Mouse (Mus musculus) neural tube, embryonic 15.5 days (tissue): Measurements from ENCODE around the gene Gm3667. TPM values are rescaled to one million over a fixed set of nuclear protein-coding genes. Genes with fewer than 3 reads are reported as not detected.
"Not testable (repeated sequence)": the region's sequence is repeated elsewhere in the genome, so short reads cannot be mapped to it uniquely, and the experiment has no call there.

Experiments used
- ATAC-seq: fragments of 200-750 bp; cut with Nextera tagmentation; 2 replicates; pipeline ENCODE4 v1.8.0; 2017; ENCODE audit warnings: mild to moderate bottlenecking, moderate TSS enrichment, moderate library complexity; ENCODE audit not compliant: low FRiP score
- H3K27ac ChIP-seq: fragments of 300-500 bp; sonication (generic); replicated peaks from 2 replicates; pipeline ENCODE4 v1.5.1; 2015; ENCODE audit warnings: mild to moderate bottlenecking, inconsistent platforms
- H3K27me3 ChIP-seq: fragments of 300-500 bp; sonication (generic); replicated peaks from 2 replicates; pipeline ENCODE4 v1.6.1; 2015; ENCODE audit warnings: inconsistent platforms
- H3K36me3 ChIP-seq: fragments of 300-500 bp; sonication (generic); 2 replicates; pipeline ENCODE4 v1.6.1; 2015; ENCODE audit warnings: inconsistent platforms
- H3K4me1 ChIP-seq: fragments of 300-500 bp; sonication (generic); 2 replicates; pipeline ENCODE4 v1.6.1; 2015; ENCODE audit warnings: inconsistent platforms
- H3K4me2 ChIP-seq: fragments of 300-500 bp; sonication (generic); 2 replicates; pipeline ENCODE4 v1.6.1; 2015; ENCODE audit warnings: inconsistent platforms, mild to moderate bottlenecking, moderate library complexity
- H3K4me3 ChIP-seq: fragments of 300-500 bp; sonication (generic); replicated peaks from 2 replicates; pipeline ENCODE4 v1.5.1; 2015; ENCODE audit warnings: mild to moderate bottlenecking, inconsistent platforms
- H3K9ac ChIP-seq: fragments of 300-500 bp; sonication (generic); replicated peaks from 2 replicates; pipeline ENCODE4 v1.6.1; 2015; ENCODE audit warnings: mild to moderate bottlenecking, inconsistent platforms
- H3K9me3 ChIP-seq: fragments of 300-500 bp; sonication (generic); replicated peaks from 2 replicates; pipeline ENCODE4 v1.6.1; 2016; ENCODE audit warnings: inconsistent platforms
- WGBS: fragments of 180-500 bp; shearing (Covaris S2); methylation state at CpG from one replicate; pipeline ENCODE4 v1.1.7; 2015; ENCODE audit warnings: mixed read lengths; 5-methylcytosine and 5-hydroxymethylcytosine counted together
- polyA plus RNA-seq: library from polyadenylated mRNA; unstranded; fragments of >200 nt; fragmentation: Nextera tagmentation; extraction: Ambion mirVana; gene quantifications from 2 replicates; pipeline ENCODE4 v1.2.1, GENCODE M21; 2015

The Gm3667 gene
- 8.5 and 13.0 TPM in 2 replicates for polyA plus RNA-seq

- H3K4me1 ChIP-seq, ATAC-seq, H3K36me3 ChIP-seq, H3K9me3 ChIP-seq, H3K27me3 ChIP-seq: not testable (repeated sequence)
- H3K27ac ChIP-seq, result 0 out of 2 replicates have a peak within 1 kb of the TSS, but pooled peaks have one; percentile 18
- H3K4me3 ChIP-seq, result peak within 1 kb of the TSS; percentile 46
- peak within 1 kb of the TSS; percentile 58 for H3K4me2 ChIP-seq
- H3K9ac ChIP-seq, result peak within 1 kb of the TSS; percentile 41
- WGBS, result 1% methylated on average over 18 of the region's 43 CpGs
Observed at GRCm38 (mm10) chr14:6889521-6890012, at the start of gene Gm3667. Gene Gm3667, minus strand, starts transcription at chr14:6889962.

GRCm38 (mm10) chr14:6899881-6900280 lies 10.1 kb upstream of the Gm3667 start:
- H3K9ac ChIP-seq, H3K9me3 ChIP-seq, H3K4me1 ChIP-seq, H3K36me3 ChIP-seq, H3K4me2 ChIP-seq, H3K4me3 ChIP-seq, H3K27me3 ChIP-seq, ATAC-seq, H3K27ac ChIP-seq: not testable (repeated sequence)
- 97% methylated on average over 21 of the region's 24 CpGs for WGBS

GRCm38 (mm10) chr14:6888811-6889210 lies 951 bp downstream of the Gm3667 start:
- peak overlapping the region; percentile 58 for H3K4me2 ChIP-seq
- not testable (repeated sequence) for ATAC-seq, H3K27ac ChIP-seq, H3K27me3 ChIP-seq, H3K9me3 ChIP-seq, H3K36me3 ChIP-seq, H3K4me1 ChIP-seq, H3K9ac ChIP-seq
- H3K4me3 ChIP-seq, result peak overlapping the region; percentile 46
- 8% methylated on average over 4 of the region's 5 CpGs for WGBS

GRCm38 (mm10) chr14:6840211-6840610 lies 49.6 kb downstream of the Gm3667 start, which contains the start of gene Gm3642:
Gene Gm3642, minus strand, starts transcription at chr14:6840311.
- H3K27me3 ChIP-seq, H3K9me3 ChIP-seq, H3K4me1 ChIP-seq, H3K36me3 ChIP-seq, H3K4me3 ChIP-seq, H3K27ac ChIP-seq, ATAC-seq, H3K4me2 ChIP-seq, H3K9ac ChIP-seq: not testable (repeated sequence)
- WGBS, result no CpG with 5 or more reads among the region's 3 CpGs

- H3K27me3 ChIP-seq, H3K4me2 ChIP-seq, H3K9me3 ChIP-seq, H3K36me3 ChIP-seq, ATAC-seq, H3K9ac ChIP-seq, H3K27ac ChIP-seq, H3K4me1 ChIP-seq, H3K4me3 ChIP-seq: not testable (repeated sequence)
- WGBS, result 93% methylated on average over 3 of the region's 3 CpGs
Observed at GRCm38 (mm10) chr14:6823297-6823696, 66.5 kb downstream of the Gm3667 start.

Other genes with a start within 250 kb of the Gm3667 start
- 0.10 TPM in 1 of 2 replicates, not detected in the other for gene Gm10251, start 205.8 kb downstream of the Gm3667 start, polyA plus RNA-seq
- gene Gm8050, start 169.7 kb downstream of the Gm3667 start, polyA plus RNA-seq, result 0.28 TPM in 1 of 2 replicates, not detected in the other
- 15.3 and 17.3 TPM in 2 replicates for gene Gm3636, start 147.6 kb downstream of the Gm3667 start, polyA plus RNA-seq
- gene Gm8362, start 115.6 kb downstream of the Gm3667 start, polyA plus RNA-seq, result not detected in 2 replicates
- not detected in 2 replicates for gene Gm3642, start 49.7 kb downstream of the Gm3667 start, polyA plus RNA-seq
- gene Gm6356, start 83.9 kb upstream of the Gm3667 start, polyA plus RNA-seq, result not detected in 2 replicates
- 2.8 and 3.4 TPM in 2 replicates for gene Gm10406, start 137.5 kb upstream of the Gm3667 start, polyA plus RNA-seq
- gene Gm3685, start 155.0 kb upstream of the Gm3667 start, polyA plus RNA-seq, result not detected in 2 replicates
- 6.4 and 7.3 TPM in 2 replicates for gene Gm3696, start 210.7 kb upstream of the Gm3667 start, polyA plus RNA-seq
- gene Gm6676, start 235.4 kb upstream of the Gm3667 start, polyA plus RNA-seq, result not detected in 2 replicates